Mouse (Mus musculus): ENCODE measurements around the gene Pcbd1.

DNA sequence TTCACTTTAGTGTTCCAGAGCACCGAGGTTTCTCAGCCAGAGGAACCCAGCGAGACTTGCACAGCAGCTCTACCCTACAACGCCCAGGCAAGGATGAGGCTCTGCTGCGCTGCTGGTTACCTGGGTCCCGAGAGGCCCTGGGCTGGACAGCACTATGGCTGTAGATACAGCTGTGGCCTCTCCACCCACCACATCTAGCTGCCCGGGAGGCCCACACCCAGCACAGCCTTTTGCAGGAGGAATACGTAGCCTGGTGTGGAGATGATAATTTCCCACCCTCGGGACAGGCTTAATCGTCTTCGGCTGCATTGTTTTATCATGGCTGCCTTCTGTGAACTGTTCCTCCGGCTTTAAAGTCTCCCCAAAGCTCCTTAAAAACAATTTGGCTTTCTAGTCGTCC lies 49.5 kb upstream of the Pcbd1 start:
- TF ChIP-seq CTCF (IDR thresholded peaks at IDR 0.05; ENCODE audit: borderline replicate concordance, insufficient read depth, low read length), result no peak
- no peak for TF ChIP-seq POLR2A (IDR thresholded peaks at IDR 0.05; ENCODE audit: low read depth, low read length)
